Mouse (Mus musculus) hindbrain, embryonic 13.5 days (tissue): ENCODE data around the gene Per1. TPM values are rescaled to one million over a fixed set of nuclear protein-coding genes. Genes with fewer than 3 reads are reported as not detected.

ENCODE experiments used
- ATAC-seq: fragments of 200-750 bp; cut with Nextera tagmentation; 2 replicates; pipeline ENCODE4 v1.8.0; 2017; ENCODE audit warnings: moderate TSS enrichment; ENCODE audit not compliant: low FRiP score
- H3K27ac ChIP-seq: fragments of 300-500 bp; sonication (generic); 2 replicates; pipeline ENCODE4 v1.5.1; 2015; ENCODE audit warnings: inconsistent platforms, mild to moderate bottlenecking, moderate library complexity
- H3K27me3 ChIP-seq: fragments of 300-500 bp; sonication (generic); 2 replicates; pipeline ENCODE4 v1.6.1; 2015; ENCODE audit warnings: mild to moderate bottlenecking, inconsistent platforms
- H3K36me3 ChIP-seq: fragments of 300-500 bp; sonication (generic); 2 replicates; pipeline ENCODE4 v1.6.1; 2015; ENCODE audit warnings: mild to moderate bottlenecking, inconsistent platforms
- H3K4me1 ChIP-seq: fragments of 300-500 bp; sonication (generic); replicated peaks from 2 replicates; pipeline ENCODE4 v1.6.1; 2015; ENCODE audit warnings: inconsistent platforms
- H3K4me2 ChIP-seq: fragments of 300-500 bp; sonication (generic); 2 replicates; pipeline ENCODE4 v1.6.1; 2015; ENCODE audit warnings: inconsistent platforms, mild to moderate bottlenecking, moderate library complexity
- H3K4me3 ChIP-seq: fragments of 300-500 bp; sonication (generic); 2 replicates; pipeline ENCODE4 v1.5.1; 2015; ENCODE audit warnings: mild to moderate bottlenecking, inconsistent platforms
- H3K9ac ChIP-seq: fragments of 300-500 bp; sonication (generic); 2 replicates; pipeline ENCODE4 v1.6.1; 2015; ENCODE audit warnings: mild to moderate bottlenecking, inconsistent platforms
- H3K9me3 ChIP-seq: fragments of 300-500 bp; sonication (generic); 2 replicates; pipeline ENCODE4 v1.6.1; 2016; ENCODE audit warnings: inconsistent platforms
- WGBS: fragments of 180-500 bp; shearing (Covaris S2); methylation state at CpG from one replicate; pipeline ENCODE4 v1.1.7; 2015; 5-methylcytosine and 5-hydroxymethylcytosine counted together
- polyA plus RNA-seq: library from polyadenylated mRNA; unstranded; fragments of >200 nt; fragmentation: Nextera tagmentation; extraction: Ambion mirVana; gene quantifications from 2 replicates; pipeline ENCODE4 v1.2.1, GENCODE M21; 2015

Gene Per1
- polyA plus RNA-seq, 1 experiment from 2014 or later: 9.4 TPM

GRCm38 (mm10) chr11:69116843-69117242, 21.8 kb downstream of the Per1 start:
- WGBS: 61% methylated on average over 5 of the region's 5 CpGs
- peak overlapping the region; percentile 97 for H3K4me2 ChIP-seq
- ATAC-seq: no peak
- no peak overlapping the region for H3K27ac ChIP-seq
- H3K4me3 ChIP-seq: peak overlapping the region; percentile 86; the same call in 1 of the 2 replicates
- no peaks in the 10 kb centered on the region for H3K9me3 ChIP-seq
- peaks cover 73% of the 10 kb centered on the region for H3K27me3 ChIP-seq
- peaks cover 41% of the 10 kb centered on the region for H3K4me1 ChIP-seq
- no peak overlapping the region; the same call in 1 of the 2 replicates for H3K9ac ChIP-seq
- H3K36me3 ChIP-seq: no peaks in the 10 kb centered on the region

- H3K27me3 ChIP-seq: peaks cover 61% of the 10 kb centered on the region
- peak overlapping the region; percentile 71 for H3K27ac ChIP-seq
- ATAC-seq: no peak
- H3K36me3 ChIP-seq: no peaks in the 10 kb centered on the region
- WGBS: under 1% methylated on average over 45 of the region's 45 CpGs
- H3K9me3 ChIP-seq: no peaks in the 10 kb centered on the region
- peaks cover 44% of the 10 kb centered on the region for H3K4me1 ChIP-seq
- H3K4me2 ChIP-seq: peak overlapping the region; percentile 97
- H3K9ac ChIP-seq: peak overlapping the region; percentile 84
- H3K4me3 ChIP-seq: peak overlapping the region; percentile 86
Observed at GRCm38 (mm10) chr11:69117737-69118695, 23.0 kb downstream of the Per1 start.

- peaks cover 55% of the 10 kb centered on the region for H3K27me3 ChIP-seq
- H3K4me1 ChIP-seq: peaks cover 46% of the 10 kb centered on the region
- ATAC-seq: no peak
- H3K36me3 ChIP-seq: no peaks in the 10 kb centered on the region
- H3K9ac ChIP-seq: no peak overlapping the region
- H3K27ac ChIP-seq: no peak overlapping the region
- WGBS: under 1% methylated on average over 15 of the region's 15 CpGs
- H3K4me3 ChIP-seq: peak overlapping the region; percentile 86
- H3K9me3 ChIP-seq: no peaks in the 10 kb centered on the region
- H3K4me2 ChIP-seq: peak overlapping the region; percentile 97
Observed at GRCm38 (mm10) chr11:69118765-69119164, 23.7 kb downstream of the Per1 start.

GRCm38 (mm10) chr11:69119446-69120155, 24.6 kb downstream of the Per1 start:
- no peaks in the 10 kb centered on the region for H3K9me3 ChIP-seq
- H3K36me3 ChIP-seq: no peaks in the 10 kb centered on the region
- WGBS: 29% methylated on average over 14 of the region's 14 CpGs
- H3K9ac ChIP-seq: no peak overlapping the region
- no peak for ATAC-seq
- H3K4me1 ChIP-seq: peaks cover 46% of the 10 kb centered on the region
- peak overlapping the region; percentile 97 for H3K4me2 ChIP-seq
- H3K27ac ChIP-seq: no peak overlapping the region
- H3K27me3 ChIP-seq: peaks cover 47% of the 10 kb centered on the region
- H3K4me3 ChIP-seq: peak overlapping the region; percentile 86

GRCm38 (mm10) chr11:69120221-69121000, 25.4 kb downstream of the Per1 start, which contains the start of gene Hes7:
TSS of gene Hes7 (plus strand) at chr11:69120404.
- H3K36me3 ChIP-seq: no peaks in the 10 kb centered on the region
- H3K4me1 ChIP-seq: peaks cover 48% of the 10 kb centered on the region
- peak within 1 kb of the TSS; percentile 86 for H3K4me3 ChIP-seq
- H3K27ac ChIP-seq: no peak within 1 kb of the TSS
- peak within 1 kb of the TSS; percentile 80 for H3K9ac ChIP-seq
- no peaks in the 10 kb centered on the region for H3K9me3 ChIP-seq
- H3K4me2 ChIP-seq: peak within 1 kb of the TSS; percentile 97
- WGBS: 1% methylated on average over 27 of the region's 27 CpGs
- no peak for ATAC-seq
- peaks cover 39% of the 10 kb centered on the region for H3K27me3 ChIP-seq

- Histone ChIP-seq H3K4me2 (peak overlapping the region; percentile 97), H3K36me3 (no peaks in the 10 kb centered on the region), H3K9ac (peak overlapping the region; percentile 80), H3K27me3 (peaks cover 32% of the 10 kb centered on the region), H3K27ac (no peak overlapping the region), H3K4me1 (peaks cover 56% of the 10 kb centered on the region), H3K9me3 (no peaks in the 10 kb centered on the region), H3K4me3 (peak overlapping the region; percentile 76)
- no peak for ATAC-seq
- WGBS: 1% methylated on average over 33 of the region's 33 CpGs
Observed at GRCm38 (mm10) chr11:69121001-69121740, 26.2 kb downstream of the Per1 start.

GRCm38 (mm10) chr11:69121741-69122335, 26.8 kb downstream of the Per1 start:
- peak overlapping the region; percentile 66; the same call in 1 of the 2 replicates for H3K27ac ChIP-seq

GRCm38 (mm10) chr11:69122336-69122951, 27.4 kb downstream of the Per1 start, which contains the start of gene 9130213A22Rik:
TSS of gene 9130213A22Rik (minus strand) at chr11:69122589.
- H3K27me3 ChIP-seq: peaks cover 32% of the 10 kb centered on the region
- peaks cover 58% of the 10 kb centered on the region for H3K4me1 ChIP-seq
- WGBS: 1% methylated on average over 64 of the region's 66 CpGs
- no peaks in the 10 kb centered on the region for H3K36me3 ChIP-seq
- H3K4me2 ChIP-seq: peak within 1 kb of the TSS; percentile 97
- H3K27ac ChIP-seq: peak within 1 kb of the TSS; percentile 66
- H3K9me3 ChIP-seq: no peaks in the 10 kb centered on the region
- peak; percentile 77 for ATAC-seq
- H3K4me3 ChIP-seq: peak within 1 kb of the TSS; percentile 76
- H3K9ac ChIP-seq: peak within 1 kb of the TSS; percentile 80

More at GRCm38 (mm10) chr11:69121741-69122335, 26.8 kb downstream of the Per1 start:
- Histone ChIP-seq H3K9ac (peak overlapping the region; percentile 80), H3K4me2 (peak overlapping the region; percentile 97), H3K4me3 (peak overlapping the region; percentile 76), H3K27me3 (peaks cover 28% of the 10 kb centered on the region), H3K9me3 (no peaks in the 10 kb centered on the region), H3K4me1 (peaks cover 61% of the 10 kb centered on the region), H3K36me3 (no peaks in the 10 kb centered on the region)
- no peak for ATAC-seq
- under 1% methylated on average over 32 of the region's 32 CpGs for whole genome bisulfite sequencing

- peak; percentile 7; the same call in 1 of the 2 replicates for ATAC-seq
- Histone ChIP-seq H3K27me3 (peaks cover 38% of the 10 kb centered on the region), H3K4me3 (peak overlapping the region; percentile 76), H3K4me1 (peaks cover 56% of the 10 kb centered on the region), H3K4me2 (peak overlapping the region; percentile 97), H3K27ac (peak overlapping the region; percentile 66), H3K36me3 (no peaks in the 10 kb centered on the region), H3K9me3 (no peaks in the 10 kb centered on the region), H3K9ac (peak overlapping the region; percentile 80)
- WGBS: under 1% methylated on average over 29 of the region's 29 CpGs
Observed at GRCm38 (mm10) chr11:69123056-69123692, 28.2 kb downstream of the Per1 start.
